Mouse (Mus musculus) forebrain, embryonic 11.5 days (tissue): Measurements from ENCODE around the gene Slc9a9. TPM values are rescaled to one million over a fixed set of nuclear protein-coding genes. Genes with fewer than 3 reads are reported as not detected.

Experiments used
- ATAC-seq: fragments of 200-750 bp; cut with Nextera tagmentation; replicated peaks from 2 replicates; pipeline ENCODE4 v1.8.0; 2017; ENCODE audit warnings: moderate TSS enrichment; ENCODE audit not compliant: low FRiP score
- DNase-seq: peaks from one replicate; pipeline ENCODE4 v3.0.0-alpha.2; 2017; ENCODE audit warnings: low spot score
- H3K27ac ChIP-seq: fragments of 300-500 bp; sonication (generic); 2 replicates; pipeline ENCODE4 v1.5.1; 2014; ENCODE audit warnings: low read depth, low read length
- H3K27me3 ChIP-seq: fragments of 300-500 bp; sonication (generic); 2 replicates; pipeline ENCODE4 v1.6.1; 2014; ENCODE audit warnings: mild to moderate bottlenecking, low read length, mixed read lengths; ENCODE audit not compliant: control insufficient read depth, insufficient read depth
- H3K36me3 ChIP-seq: fragments of 300-500 bp; sonication (generic); 2 replicates; pipeline ENCODE4 v1.6.1; 2014; ENCODE audit warnings: mild to moderate bottlenecking, low read length, moderate library complexity, mixed read lengths; ENCODE audit not compliant: control insufficient read depth, insufficient read depth
- H3K4me1 ChIP-seq: fragments of 300-500 bp; sonication (generic); replicated peaks from 2 replicates; pipeline ENCODE4 v1.6.1; 2014; ENCODE audit warnings: low read length, mixed read lengths; ENCODE audit not compliant: control insufficient read depth, insufficient read depth
- H3K4me2 ChIP-seq: fragments of 300-500 bp; sonication (generic); 2 replicates; pipeline ENCODE4 v1.6.1; 2014; ENCODE audit warnings: low read depth, mild to moderate bottlenecking, low read length, moderate library complexity, mixed read lengths; ENCODE audit not compliant: severe bottlenecking
- H3K4me3 ChIP-seq: fragments of 300-500 bp; sonication (generic); 2 replicates; pipeline ENCODE4 v1.5.1; 2014; ENCODE audit warnings: low read depth, low read length
- H3K9ac ChIP-seq: fragments of 300-500 bp; sonication (generic); 2 replicates; pipeline ENCODE4 v1.6.1; 2014; ENCODE audit warnings: low read length
- H3K9me3 ChIP-seq: fragments of 300-500 bp; sonication (generic); 2 replicates; pipeline ENCODE4 v1.6.1; 2016; ENCODE audit warnings: low read length, mixed read lengths; ENCODE audit not compliant: control insufficient read depth
- WGBS: fragments of 180-500 bp; shearing (Covaris S2); extraction: QIAGEN DNeasy Blood & Tissue Kit; methylation state at CpG from one replicate; pipeline ENCODE4 v1.1.7; 2014; 5-methylcytosine and 5-hydroxymethylcytosine counted together
- polyA plus RNA-seq: library from polyadenylated mRNA; unstranded; fragments of >200 nt; fragmentation: Nextera tagmentation; extraction: Ambion mirVana; gene quantifications from 2 replicates; pipeline ENCODE4 v1.2.1, GENCODE M21; 2014

Slc9a9 gene
- polyA plus RNA-seq, 1 experiment from 2014 or later: 2.0 TPM

DNA sequence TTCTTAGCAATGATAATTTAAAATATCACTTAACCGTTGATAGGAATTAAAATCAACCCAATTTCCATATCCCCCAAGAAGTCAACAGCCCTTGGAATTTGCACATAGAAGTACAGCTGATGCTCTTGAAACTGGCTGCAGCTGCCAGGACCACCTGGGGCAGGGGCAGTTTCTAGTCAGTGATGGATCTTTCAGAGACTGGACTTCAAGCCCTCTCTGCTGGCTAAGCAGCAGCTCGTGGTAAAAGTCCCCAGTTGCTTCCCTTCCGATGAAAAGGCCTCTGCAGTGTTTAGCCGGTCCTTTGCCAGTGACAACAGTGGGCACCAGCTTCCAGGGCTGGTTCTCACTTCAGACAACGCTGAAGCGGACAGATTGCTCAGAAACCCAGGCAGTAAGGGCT, 62.4 kb downstream of the Slc9a9 start:
- no peak overlapping the region for H3K4me3 ChIP-seq
- H3K36me3 ChIP-seq: no peaks in the 10 kb centered on the region
- no peaks in the 10 kb centered on the region for H3K4me1 ChIP-seq
- no peaks in the 10 kb centered on the region for H3K9me3 ChIP-seq
- no peak overlapping the region for H3K4me2 ChIP-seq
- DNase-seq (no peak), ATAC-seq (no peak)
- no peak overlapping the region for H3K9ac ChIP-seq
- WGBS: 82% methylated on average over 6 of the region's 6 CpGs
- H3K27ac ChIP-seq: no peak overlapping the region
- no peaks in the 10 kb centered on the region for H3K27me3 ChIP-seq

DNA sequence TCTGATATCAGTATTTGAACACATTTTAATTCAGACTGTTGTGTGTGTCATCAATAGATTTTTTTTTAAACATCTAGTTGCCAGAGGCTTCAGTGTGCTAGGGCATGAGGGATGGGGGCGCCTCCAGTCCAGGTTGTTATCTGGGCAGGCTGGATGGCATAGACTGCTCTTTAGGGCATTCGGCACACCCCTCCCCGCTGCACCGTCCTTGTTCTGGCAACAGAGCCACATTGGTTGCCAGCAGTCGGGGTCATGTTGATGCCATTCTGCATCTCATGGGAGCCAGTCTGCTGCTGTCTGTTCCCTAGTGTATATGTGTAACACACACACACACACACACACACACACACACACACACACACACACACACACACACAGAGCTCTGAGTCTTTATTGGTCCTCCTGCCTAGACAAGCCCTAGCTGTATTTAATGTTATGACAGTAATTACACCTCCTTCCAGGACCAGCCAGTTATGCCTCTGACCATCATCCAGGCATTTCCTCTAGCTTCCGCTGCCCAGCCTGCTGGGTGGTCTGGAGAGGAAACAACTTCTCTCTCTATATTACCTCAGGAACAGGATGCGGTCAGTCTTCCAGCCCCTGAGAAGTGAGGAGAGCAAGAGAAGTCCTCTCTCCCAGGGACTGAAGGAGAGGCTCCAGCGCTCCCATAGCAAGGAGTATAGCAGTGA, 63.0 kb downstream of the Slc9a9 start:
- no peaks in the 10 kb centered on the region for H3K36me3 ChIP-seq
- no peaks in the 10 kb centered on the region for H3K4me1 ChIP-seq
- no peak overlapping the region for H3K27ac ChIP-seq
- no peaks in the 10 kb centered on the region for H3K9me3 ChIP-seq
- no peaks in the 10 kb centered on the region for H3K27me3 ChIP-seq
- H3K4me2 ChIP-seq: no peak overlapping the region
- no peak overlapping the region for H3K4me3 ChIP-seq
- ATAC-seq (no peak), DNase-seq (no peak)
- no peak overlapping the region for H3K9ac ChIP-seq
- 85% methylated on average over 8 of the region's 8 CpGs for whole genome bisulfite sequencing

DNA sequence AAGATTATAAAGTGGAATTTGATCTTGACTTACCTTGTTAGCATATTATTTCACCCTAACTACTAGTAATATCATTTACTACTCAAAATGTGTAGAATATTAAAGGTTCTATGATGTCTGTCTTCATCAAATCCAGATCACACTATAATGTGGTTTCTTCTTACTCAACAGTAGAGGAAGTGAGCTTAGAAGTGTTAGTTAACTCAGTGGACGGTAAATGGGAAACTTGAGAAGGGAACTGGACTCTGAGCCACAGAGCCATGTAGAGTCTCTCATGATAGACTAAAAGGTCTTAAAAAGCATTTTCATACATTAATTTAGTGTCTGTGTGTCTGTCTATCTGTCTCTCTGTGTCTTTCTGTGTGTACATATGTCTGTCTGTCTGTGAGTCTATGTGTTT, 64.6 kb downstream of the Slc9a9 start:
- no peak overlapping the region for H3K27ac ChIP-seq
- no peaks in the 10 kb centered on the region for H3K27me3 ChIP-seq
- H3K9ac ChIP-seq: no peak overlapping the region
- no peak overlapping the region for H3K4me3 ChIP-seq
- H3K36me3 ChIP-seq: no peaks in the 10 kb centered on the region
- DNase-seq: no peak
- no peak overlapping the region for H3K4me2 ChIP-seq
- H3K9me3 ChIP-seq: no peaks in the 10 kb centered on the region
- ATAC-seq: no peak
- no peaks in the 10 kb centered on the region for H3K4me1 ChIP-seq
- WGBS: 72% methylated on average over 1 of the region's 1 CpGs

DNA sequence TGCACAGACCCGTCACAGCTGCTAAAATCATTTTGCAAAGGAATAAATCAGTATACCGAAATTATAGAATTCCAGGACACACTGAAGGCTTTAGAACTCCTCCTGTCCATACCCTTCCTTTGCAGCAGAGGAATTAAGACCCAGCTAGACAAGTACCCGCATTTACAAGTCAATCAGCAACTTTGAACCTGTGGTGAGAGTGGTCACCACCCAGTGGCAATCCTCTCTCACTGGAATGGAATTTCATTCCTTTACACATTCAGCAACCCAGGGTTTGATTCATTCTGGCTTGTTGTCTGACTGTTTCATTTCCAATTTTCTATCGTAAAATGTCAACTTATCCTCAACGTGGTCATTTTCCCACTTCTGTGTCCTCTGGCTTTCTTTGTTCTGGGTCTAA, 67.5 kb downstream of the Slc9a9 start:
- Histone ChIP-seq H3K4me1 (0 out of 2 replicates have a peak, but pooled peaks cover 3% of the 10 kb centered on the region), H3K9ac (no peak overlapping the region), H3K4me3 (no peak overlapping the region), H3K27me3 (no peaks in the 10 kb centered on the region), H3K9me3 (no peaks in the 10 kb centered on the region), H3K27ac (no peak overlapping the region), H3K36me3 (no peaks in the 10 kb centered on the region), H3K4me2 (no peak overlapping the region)
- no peak for DNase-seq
- WGBS: 74% methylated on average over 5 of the region's 5 CpGs
- no peak for ATAC-seq

DNA sequence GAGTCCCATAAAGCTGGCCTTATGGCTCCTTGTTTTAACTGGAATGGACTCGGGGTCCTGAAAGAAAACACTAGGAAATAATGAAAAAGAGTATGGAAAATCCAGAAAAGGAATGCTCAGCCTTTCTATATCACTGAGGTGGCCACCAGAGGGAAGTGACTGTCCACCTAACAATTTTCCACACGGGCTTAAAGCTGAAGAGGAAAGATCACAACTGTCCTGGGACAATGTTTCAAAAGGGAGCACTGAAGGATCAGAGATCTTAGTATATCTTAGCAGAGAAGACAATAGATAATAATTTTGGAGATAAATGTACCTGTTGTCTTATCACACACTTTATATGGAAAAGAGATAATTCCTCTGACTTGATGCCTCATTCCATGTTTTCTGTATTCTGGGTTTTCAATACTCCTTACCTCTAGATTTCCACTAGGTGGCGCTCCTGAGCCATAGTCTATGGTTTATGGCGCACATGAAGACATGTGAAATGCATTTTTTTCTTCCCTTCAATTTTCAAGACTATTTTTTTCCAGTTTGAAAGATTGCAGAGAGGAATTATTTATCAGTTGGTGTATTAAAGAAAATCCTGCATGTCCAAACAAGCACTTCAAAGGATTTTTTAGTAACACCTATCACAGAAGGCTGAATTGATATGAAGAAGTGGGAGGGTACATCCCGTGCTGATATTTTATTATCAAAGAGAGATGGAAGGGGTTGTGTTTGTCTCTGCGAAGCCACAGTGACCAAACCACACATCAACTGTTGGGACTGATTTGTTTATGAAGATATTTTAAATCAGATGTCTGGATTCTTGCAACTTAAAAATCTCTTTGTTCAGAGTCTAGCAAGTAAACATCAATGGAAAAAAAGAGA, 69.1 kb downstream of the Slc9a9 start:
- ATAC-seq (0 out of 2 replicates have a peak, but pooled peaks have one; percentile 69), DNase-seq (peak; percentile 72)
- 0 out of 2 replicates have a peak, but pooled peaks cover 3% of the 10 kb centered on the region for H3K4me1 ChIP-seq
- H3K4me3 ChIP-seq: no peak overlapping the region
- H3K27ac ChIP-seq: no peak overlapping the region
- no peaks in the 10 kb centered on the region for H3K9me3 ChIP-seq
- no peak overlapping the region for H3K9ac ChIP-seq
- H3K27me3 ChIP-seq: no peaks in the 10 kb centered on the region
- no peak overlapping the region for H3K4me2 ChIP-seq
- 48% methylated on average over 6 of the region's 6 CpGs for WGBS
- H3K36me3 ChIP-seq: no peaks in the 10 kb centered on the region

DNA sequence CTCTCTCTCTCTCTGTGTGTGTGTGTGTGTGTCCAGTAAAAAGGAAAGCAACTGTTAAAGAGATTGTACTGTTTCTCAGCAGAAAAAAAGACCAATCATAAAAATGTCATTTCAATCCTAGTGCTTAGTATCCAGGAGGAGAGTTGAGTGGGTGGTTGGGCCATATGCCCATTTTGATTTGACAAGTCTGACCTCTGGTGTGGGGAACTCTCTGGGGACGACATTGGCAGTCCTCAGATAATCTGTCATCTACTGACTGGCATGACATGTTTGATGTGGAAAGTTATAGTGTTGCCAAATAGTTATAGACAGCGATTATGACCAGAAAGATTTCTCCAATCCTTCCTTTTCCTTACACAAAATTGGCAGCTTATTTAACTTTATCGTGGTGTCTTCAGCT, 71.1 kb downstream of the Slc9a9 start:
- WGBS: 91% methylated on average over 3 of the region's 3 CpGs
- Histone ChIP-seq H3K4me1 (0 out of 2 replicates have a peak, but pooled peaks cover 3% of the 10 kb centered on the region), H3K4me3 (no peak overlapping the region), H3K9ac (no peak overlapping the region), H3K27me3 (no peaks in the 10 kb centered on the region), H3K27ac (no peak overlapping the region), H3K36me3 (no peaks in the 10 kb centered on the region), H3K9me3 (no peaks in the 10 kb centered on the region), H3K4me2 (no peak overlapping the region)
- DNase-seq (no peak), ATAC-seq (no peak)

DNA sequence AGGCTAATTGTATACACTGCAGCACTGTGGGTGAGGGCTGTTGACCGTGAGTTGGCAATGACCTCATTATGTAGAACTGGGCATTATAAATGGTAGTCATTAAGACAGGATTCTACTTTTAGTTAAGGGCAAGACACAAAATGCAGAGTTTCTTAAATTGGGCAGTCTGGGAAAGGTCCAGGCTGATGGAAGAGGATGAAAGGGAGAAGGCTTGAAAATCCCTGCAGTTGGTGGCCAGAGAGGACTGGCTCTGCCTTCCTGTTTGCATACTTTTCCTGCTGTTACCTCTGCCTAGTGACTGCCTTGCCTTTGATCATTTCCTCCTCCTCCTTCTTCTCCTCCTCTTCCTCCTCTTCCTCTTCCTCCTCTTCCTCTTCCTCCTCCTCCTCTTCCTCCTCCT, 73.6 kb downstream of the Slc9a9 start:
- Histone ChIP-seq H3K36me3 (no peaks in the 10 kb centered on the region), H3K27me3 (no peaks in the 10 kb centered on the region), H3K4me3 (no peak overlapping the region), H3K9ac (no peak overlapping the region), H3K9me3 (no peaks in the 10 kb centered on the region), H3K4me2 (no peak overlapping the region), H3K27ac (no peak overlapping the region), H3K4me1 (0 out of 2 replicates have a peak, but pooled peaks cover 3% of the 10 kb centered on the region)
- DNase-seq (no peak), ATAC-seq (no peak)
- 82% methylated on average over 1 of the region's 1 CpGs for WGBS

DNA sequence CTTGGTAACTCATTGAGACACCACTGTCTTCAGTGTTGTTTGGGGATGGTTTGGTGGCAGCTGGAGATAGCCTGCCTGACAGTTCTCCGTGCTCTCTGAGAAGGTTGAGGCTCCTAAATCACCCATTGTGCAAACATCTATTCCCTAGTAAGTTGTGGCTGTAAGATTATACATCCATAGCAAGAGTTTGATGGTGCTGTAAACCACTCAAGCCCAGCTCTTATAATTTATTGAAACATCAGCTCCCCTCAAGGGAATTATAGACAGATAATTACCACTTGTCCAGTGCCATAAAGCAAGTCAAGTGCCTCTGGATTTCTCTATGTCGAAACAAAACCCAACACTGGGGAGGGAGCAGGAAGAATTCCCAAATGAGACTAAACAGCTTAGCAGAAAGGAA, 78.8 kb downstream of the Slc9a9 start:
- Histone ChIP-seq H3K27me3 (no peaks in the 10 kb centered on the region), H3K9ac (no peak overlapping the region), H3K4me2 (no peak overlapping the region), H3K4me1 (peaks cover 11% of the 10 kb centered on the region; the same call in 1 of the 2 replicates), H3K36me3 (no peaks in the 10 kb centered on the region), H3K9me3 (no peaks in the 10 kb centered on the region), H3K4me3 (no peak overlapping the region), H3K27ac (no peak overlapping the region)
- DNase-seq (no peak), ATAC-seq (no peak)
- WGBS: 64% methylated on average over 2 of the region's 2 CpGs
